Mouse (Mus musculus): ENCODE data around the gene Sp7. TPM values are rescaled to one million over a fixed set of nuclear protein-coding genes. Genes with fewer than 3 reads are reported as not detected.
A peak's percentile ranks its signal among the peaks of the same experiment; 100 is the strongest.

Sp7 gene
- polyA plus RNA-seq, 1 experiment from 2014 or later = 0.40 TPM

GRCm38 (mm10) chr15:102407681-102408557, 40.9 kb upstream of the Sp7 start:
- H3K4me1 ChIP-seq (replicated peaks; ENCODE audit: control insufficient read depth, insufficient read depth) = 0 out of 2 replicates have a peak, but pooled peaks cover 3% of the 10 kb centered on the region
- WGBS = 96% methylated on average over 10 of the region's 10 CpGs
- peak; percentile 30; the same call in 1 of the 2 replicates for TF ChIP-seq CTCF (IDR thresholded peaks at IDR 0.05; ENCODE audit: low read depth)
- TF ChIP-seq EP300 (optimal IDR thresholded peaks at IDR 0.05) = no peak

GRCm38 (mm10) chr15:102406912-102407580, 40.1 kb upstream of the Sp7 start:
- H3K4me2 ChIP-seq (replicated peaks; ENCODE audit: low read depth) = peak overlapping the region; percentile 54
- H3K27ac ChIP-seq (replicated peaks) = peak overlapping the region; percentile 100
- 14% methylated on average over 3 of the region's 3 CpGs for WGBS
- DNase-seq (ENCODE audit: low spot score) = no peak
- H3K27me3 ChIP-seq (ENCODE audit: control insufficient read depth, insufficient read depth, low read length) = no peaks in the 10 kb centered on the region
- peaks cover 22% of the 10 kb centered on the region for H3K36me3 ChIP-seq (ENCODE audit: control insufficient read depth, insufficient read depth, low read length)
- H3K4me3 ChIP-seq (ENCODE audit: low read depth, low read length) = peak overlapping the region; percentile 73
- no peak for ATAC-seq (ENCODE audit: low FRiP score, low TSS enrichment)
- H3K9me3 ChIP-seq (ENCODE audit: control insufficient read depth, low read length) = no peaks in the 10 kb centered on the region
- peak overlapping the region; percentile 93 for H3K9ac ChIP-seq (ENCODE audit: low read length)
- H3K4me1 ChIP-seq (replicated peaks; ENCODE audit: control insufficient read depth, insufficient read depth) = 0 out of 2 replicates have a peak, but pooled peaks cover 3% of the 10 kb centered on the region
- TF ChIP-seq CTCF (IDR thresholded peaks at IDR 0.05; ENCODE audit: low read depth) (no peak), EP300 (optimal IDR thresholded peaks at IDR 0.05) (no peak)

More at GRCm38 (mm10) chr15:102407681-102408557, 40.9 kb upstream of the Sp7 start:
- H3K27me3 ChIP-seq (ENCODE audit: control insufficient read depth, insufficient read depth, low read length) = no peaks in the 10 kb centered on the region
- no peak overlapping the region for H3K4me2 ChIP-seq (replicated peaks; ENCODE audit: low read depth)
- no peaks in the 10 kb centered on the region for H3K9me3 ChIP-seq (ENCODE audit: control insufficient read depth, low read length)
- no peak for ATAC-seq (ENCODE audit: low FRiP score, low TSS enrichment)
- no peak overlapping the region for H3K4me3 ChIP-seq (ENCODE audit: low read depth, low read length)
- DNase-seq (ENCODE audit: low spot score) = no peak
- no peak overlapping the region for H3K9ac ChIP-seq (ENCODE audit: low read length)
- H3K36me3 ChIP-seq (ENCODE audit: control insufficient read depth, insufficient read depth, low read length) = peaks cover 22% of the 10 kb centered on the region
- H3K27ac ChIP-seq (replicated peaks) = no peak overlapping the region

GRCm38 (mm10) chr15:102406196-102406911, 39.4 kb upstream of the Sp7 start:
- TF ChIP-seq EP300 (optimal IDR thresholded peaks at IDR 0.05) (no peak), CTCF (IDR thresholded peaks at IDR 0.05; ENCODE audit: low read depth) (no peak; the same call in 1 of the 2 replicates)
- 0 out of 2 replicates have a peak, but pooled peaks cover 3% of the 10 kb centered on the region for H3K4me1 ChIP-seq (replicated peaks; ENCODE audit: control insufficient read depth, insufficient read depth)
- H3K27ac ChIP-seq (replicated peaks) = peak overlapping the region; percentile 100
- H3K4me3 ChIP-seq (ENCODE audit: low read depth, low read length) = peak overlapping the region; percentile 73
- under 1% methylated on average over 26 of the region's 69 CpGs for WGBS
- ATAC-seq (ENCODE audit: low FRiP score, low TSS enrichment) (peak; percentile 51), DNase-seq (ENCODE audit: low spot score) (peak; percentile 91)
- peaks cover 22% of the 10 kb centered on the region for H3K36me3 ChIP-seq (ENCODE audit: control insufficient read depth, insufficient read depth, low read length)
- H3K4me2 ChIP-seq (replicated peaks; ENCODE audit: low read depth) = peak overlapping the region; percentile 54
- H3K9me3 ChIP-seq (ENCODE audit: control insufficient read depth, low read length) = no peaks in the 10 kb centered on the region
- H3K27me3 ChIP-seq (ENCODE audit: control insufficient read depth, insufficient read depth, low read length) = no peaks in the 10 kb centered on the region
- peak overlapping the region; percentile 93 for H3K9ac ChIP-seq (ENCODE audit: low read length)

- H3K4me2 ChIP-seq (replicated peaks; ENCODE audit: low read depth) = peak within 1 kb of the TSS; percentile 55
- DNase-seq (ENCODE audit: low spot score) (peak; percentile 99), ATAC-seq (ENCODE audit: low FRiP score, low TSS enrichment) (peak; percentile 96)
- H3K4me1 ChIP-seq (replicated peaks; ENCODE audit: control insufficient read depth, insufficient read depth) = 0 out of 2 replicates have a peak, but pooled peaks cover 3% of the 10 kb centered on the region
- peak; percentile 96 for TF ChIP-seq EP300 (optimal IDR thresholded peaks at IDR 0.05)
- TF ChIP-seq CTCF (IDR thresholded peaks at IDR 0.05; ENCODE audit: low read depth) = no peak; the same call in 1 of the 2 replicates
- H3K9me3 ChIP-seq (ENCODE audit: control insufficient read depth, low read length) = no peaks in the 10 kb centered on the region
- no peaks in the 10 kb centered on the region for H3K27me3 ChIP-seq (ENCODE audit: control insufficient read depth, insufficient read depth, low read length)
- peak within 1 kb of the TSS; percentile 93 for H3K9ac ChIP-seq (ENCODE audit: low read length)
- H3K36me3 ChIP-seq (ENCODE audit: control insufficient read depth, insufficient read depth, low read length) = peaks cover 22% of the 10 kb centered on the region
- peak within 1 kb of the TSS; percentile 100 for H3K27ac ChIP-seq (replicated peaks)
- under 1% methylated on average over 37 of the region's 38 CpGs for WGBS
- peak within 1 kb of the TSS; percentile 73 for H3K4me3 ChIP-seq (ENCODE audit: low read depth, low read length)
Observed at GRCm38 (mm10) chr15:102405489-102406195, 38.7 kb upstream of the Sp7 start, which contains the start of gene Sp1. Gene Sp1 (plus strand): TSS chr15:102406143.
